Mouse (Mus musculus) intestine, embryonic 14.5 days (tissue): Measurements from ENCODE around the gene Naxd. TPM values are rescaled to one million over a fixed set of nuclear protein-coding genes. Genes with fewer than 3 reads are reported as not detected.

ENCODE experiments used
- ATAC-seq: fragments of 200-750 bp; cut with Nextera tagmentation; replicated peaks from 2 replicates; pipeline ENCODE4 v1.8.0; 2017; ENCODE audit warnings: low read depth, moderate number of reproducible peaks, moderate TSS enrichment, moderate library complexity; ENCODE audit not compliant: low FRiP score, low TSS enrichment
- DNase-seq: peaks from one replicate; pipeline ENCODE4 v3.0.0-alpha.2; 2018; ENCODE audit warnings: low spot score
- H3K27ac ChIP-seq: fragments of 300-500 bp; sonication (generic); 2 replicates; pipeline ENCODE4 v1.5.1; 2014; ENCODE audit warnings: low read depth, mild to moderate bottlenecking, control low read depth
- H3K27me3 ChIP-seq: fragments of 300-500 bp; sonication (generic); replicated peaks from 2 replicates; pipeline ENCODE4 v1.6.1; 2014; ENCODE audit warnings: low read length, control low read depth; ENCODE audit not compliant: control insufficient read depth, insufficient read depth
- H3K36me3 ChIP-seq: fragments of 300-500 bp; sonication (generic); 2 replicates; pipeline ENCODE4 v1.6.1; 2014; ENCODE audit warnings: low read length, control low read depth; ENCODE audit not compliant: control insufficient read depth, insufficient read depth
- H3K4me1 ChIP-seq: fragments of 300-500 bp; sonication (generic); replicated peaks from 2 replicates; pipeline ENCODE4 v1.6.1; 2014; ENCODE audit warnings: low read length, control low read depth, mixed read lengths; ENCODE audit not compliant: control insufficient read depth, insufficient read depth
- H3K4me2 ChIP-seq: fragments of 300-500 bp; sonication (generic); 2 replicates; pipeline ENCODE4 v1.6.1; 2014; ENCODE audit warnings: low read length
- H3K4me3 ChIP-seq: fragments of 300-500 bp; sonication (generic); 2 replicates; pipeline ENCODE4 v1.5.1; 2014; ENCODE audit warnings: low read depth, low read length, control low read depth, mixed read lengths
- H3K9ac ChIP-seq: fragments of 300-500 bp; sonication (generic); 2 replicates; pipeline ENCODE4 v1.6.1; 2014; ENCODE audit warnings: mild to moderate bottlenecking, low read length
- H3K9me3 ChIP-seq: fragments of 300-500 bp; sonication (generic); 2 replicates; pipeline ENCODE4 v1.6.1; 2016; ENCODE audit warnings: low read length, control low read depth; ENCODE audit not compliant: control insufficient read depth
- WGBS: fragments of 180-500 bp; shearing (Covaris S2); extraction: QIAGEN DNeasy Blood & Tissue Kit; methylation state at CpG from one replicate; pipeline ENCODE4 v1.1.7; 2014; 5-methylcytosine and 5-hydroxymethylcytosine counted together
- polyA plus RNA-seq: library from polyadenylated mRNA; unstranded; fragments of >200 nt; fragmentation: Nextera tagmentation; extraction: Ambion mirVana; gene quantifications from 2 replicates; pipeline ENCODE4 v1.2.1, GENCODE M21; 2014

Gene Naxd
- polyA plus RNA-seq, 1 experiment from 2014 or later: 109 TPM

- peaks cover 77% of the 10 kb centered on the region for H3K36me3 ChIP-seq
- no peak for ATAC-seq
- WGBS: 82% methylated on average over 9 of the region's 9 CpGs
Observed at GRCm38 (mm10) chr8:11512711-11513110, 15.4 kb downstream of the Naxd start.

GRCm38 (mm10) chr8:11513247-11513646 lies 15.9 kb downstream of the Naxd start:
- no peaks in the 10 kb centered on the region for H3K27me3 ChIP-seq
- H3K4me2 ChIP-seq: no peak overlapping the region
- H3K27ac ChIP-seq: no peak overlapping the region
- peaks cover 75% of the 10 kb centered on the region for H3K36me3 ChIP-seq
- ATAC-seq (no peak), DNase-seq (no peak)
- no peaks in the 10 kb centered on the region for H3K9me3 ChIP-seq
- no peak overlapping the region for H3K4me3 ChIP-seq
- no peaks in the 10 kb centered on the region for H3K4me1 ChIP-seq
- WGBS: 83% methylated on average over 5 of the region's 5 CpGs
- H3K9ac ChIP-seq: no peak overlapping the region

More at GRCm38 (mm10) chr8:11512711-11513110, 15.4 kb downstream of the Naxd start:
- H3K27ac ChIP-seq: no peak overlapping the region
- H3K27me3 ChIP-seq: no peaks in the 10 kb centered on the region
- no peak overlapping the region for H3K4me2 ChIP-seq
- H3K4me1 ChIP-seq: no peaks in the 10 kb centered on the region
- H3K4me3 ChIP-seq: no peak overlapping the region
- H3K9ac ChIP-seq: no peak overlapping the region
- H3K9me3 ChIP-seq: no peaks in the 10 kb centered on the region
- DNase-seq: no peak

GRCm38 (mm10) chr8:11516292-11516691 lies 19.0 kb downstream of the Naxd start:
- Histone ChIP-seq H3K36me3 (peaks cover 55% of the 10 kb centered on the region), H3K4me1 (no peaks in the 10 kb centered on the region), H3K27ac (no peak overlapping the region), H3K4me3 (no peak overlapping the region), H3K9me3 (no peaks in the 10 kb centered on the region), H3K4me2 (no peak overlapping the region), H3K9ac (no peak overlapping the region), H3K27me3 (no peaks in the 10 kb centered on the region)
- DNase-seq: no peak
- 96% methylated on average over 9 of the region's 9 CpGs for WGBS
- no peak for ATAC-seq

GRCm38 (mm10) chr8:11517366-11518055 lies 20.2 kb downstream of the Naxd start:
- 82% methylated on average over 16 of the region's 16 CpGs for WGBS
- H3K36me3 ChIP-seq: peaks cover 54% of the 10 kb centered on the region

GRCm38 (mm10) chr8:11518056-11518396 lies 20.7 kb downstream of the Naxd start:
- no peak overlapping the region for H3K27ac ChIP-seq
- peaks cover 48% of the 10 kb centered on the region for H3K36me3 ChIP-seq
- WGBS: 85% methylated on average over 6 of the region's 6 CpGs
- no peak overlapping the region for H3K4me2 ChIP-seq
- DNase-seq (no peak), ATAC-seq (no peak)
- no peak overlapping the region for H3K4me3 ChIP-seq
- H3K9me3 ChIP-seq: no peaks in the 10 kb centered on the region
- no peaks in the 10 kb centered on the region for H3K4me1 ChIP-seq
- no peak overlapping the region for H3K9ac ChIP-seq
- no peaks in the 10 kb centered on the region for H3K27me3 ChIP-seq

More at GRCm38 (mm10) chr8:11517366-11518055, 20.2 kb downstream of the Naxd start:
- Histone ChIP-seq H3K4me2 (no peak overlapping the region), H3K4me1 (no peaks in the 10 kb centered on the region), H3K27ac (no peak overlapping the region), H3K27me3 (no peaks in the 10 kb centered on the region), H3K4me3 (no peak overlapping the region), H3K9ac (no peak overlapping the region), H3K9me3 (no peaks in the 10 kb centered on the region)
- DNase-seq (no peak), ATAC-seq (no peak)

- no peaks in the 10 kb centered on the region for H3K9me3 ChIP-seq
- DNase-seq (no peak), ATAC-seq (no peak)
- 89% methylated on average over 11 of the region's 11 CpGs for WGBS
- no peak overlapping the region for H3K9ac ChIP-seq
- H3K4me2 ChIP-seq: no peak overlapping the region
- H3K4me1 ChIP-seq: no peaks in the 10 kb centered on the region
- H3K36me3 ChIP-seq: peaks cover 42% of the 10 kb centered on the region
- H3K27me3 ChIP-seq: no peaks in the 10 kb centered on the region
- no peak overlapping the region for H3K4me3 ChIP-seq
- no peak overlapping the region for H3K27ac ChIP-seq
Observed at GRCm38 (mm10) chr8:11518676-11519075, 21.4 kb downstream of the Naxd start.

GRCm38 (mm10) chr8:11523331-11523730 lies 26.0 kb downstream of the Naxd start:
- Histone ChIP-seq H3K36me3 (peaks cover 30% of the 10 kb centered on the region), H3K4me1 (no peaks in the 10 kb centered on the region), H3K4me2 (no peak overlapping the region), H3K9me3 (no peaks in the 10 kb centered on the region), H3K9ac (no peak overlapping the region), H3K27me3 (no peaks in the 10 kb centered on the region), H3K27ac (no peak overlapping the region), H3K4me3 (no peak overlapping the region)
- WGBS: 84% methylated on average over 3 of the region's 3 CpGs
- no peak for DNase-seq
- no peak for ATAC-seq

GRCm38 (mm10) chr8:11530155-11530770 lies 33.0 kb downstream of the Naxd start:
- DNase-seq: no peak
- Histone ChIP-seq H3K27me3 (no peaks in the 10 kb centered on the region), H3K4me3 (no peak overlapping the region), H3K4me1 (no peaks in the 10 kb centered on the region), H3K36me3 (peaks cover 44% of the 10 kb centered on the region), H3K27ac (no peak overlapping the region), H3K4me2 (no peak overlapping the region), H3K9ac (no peak overlapping the region), H3K9me3 (no peaks in the 10 kb centered on the region)
- 81% methylated on average over 18 of the region's 18 CpGs for WGBS
- ATAC-seq: no peak

- Histone ChIP-seq H3K27ac (no peak overlapping the region), H3K4me2 (no peak overlapping the region), H3K9me3 (no peaks in the 10 kb centered on the region), H3K27me3 (no peaks in the 10 kb centered on the region), H3K36me3 (peaks cover 44% of the 10 kb centered on the region), H3K4me3 (no peak overlapping the region), H3K4me1 (no peaks in the 10 kb centered on the region), H3K9ac (no peak overlapping the region)
- DNase-seq (no peak), ATAC-seq (no peak)
- 74% methylated on average over 4 of the region's 4 CpGs for WGBS
Observed at GRCm38 (mm10) chr8:11530849-11531248, 33.5 kb downstream of the Naxd start.
